Mouse (Mus musculus): Measurements from ENCODE around the gene Ptgds.

Ptgds gene

DNA sequence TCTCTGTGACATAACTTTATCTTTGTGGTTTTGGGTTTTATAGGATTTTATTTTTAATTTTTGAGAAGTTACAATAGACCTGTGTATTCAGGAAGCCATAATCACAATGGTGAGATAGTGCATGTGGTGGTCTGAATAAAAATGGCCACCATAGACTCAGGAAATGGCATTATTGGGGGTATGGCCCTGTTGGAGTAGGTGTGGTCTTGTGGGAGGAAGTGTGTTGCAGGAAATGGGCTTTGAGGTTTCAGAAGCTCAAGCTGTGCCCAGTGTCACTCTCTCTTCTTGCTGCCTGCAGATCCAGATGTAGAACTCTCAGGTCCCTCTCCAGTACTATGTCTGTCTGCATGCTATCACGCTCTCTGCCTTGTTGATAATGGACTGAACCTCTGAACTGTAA lies 10.7 kb upstream of the Ptgds start:
- DNase-seq (ENCODE audit: low read depth, low spot score): no peak

- DNase-seq (ENCODE audit: low read depth, low spot score): no peak
Observed at GRCm38 (mm10) chr2:25479551-25480311, 9.9 kb upstream of the Ptgds start.

DNA sequence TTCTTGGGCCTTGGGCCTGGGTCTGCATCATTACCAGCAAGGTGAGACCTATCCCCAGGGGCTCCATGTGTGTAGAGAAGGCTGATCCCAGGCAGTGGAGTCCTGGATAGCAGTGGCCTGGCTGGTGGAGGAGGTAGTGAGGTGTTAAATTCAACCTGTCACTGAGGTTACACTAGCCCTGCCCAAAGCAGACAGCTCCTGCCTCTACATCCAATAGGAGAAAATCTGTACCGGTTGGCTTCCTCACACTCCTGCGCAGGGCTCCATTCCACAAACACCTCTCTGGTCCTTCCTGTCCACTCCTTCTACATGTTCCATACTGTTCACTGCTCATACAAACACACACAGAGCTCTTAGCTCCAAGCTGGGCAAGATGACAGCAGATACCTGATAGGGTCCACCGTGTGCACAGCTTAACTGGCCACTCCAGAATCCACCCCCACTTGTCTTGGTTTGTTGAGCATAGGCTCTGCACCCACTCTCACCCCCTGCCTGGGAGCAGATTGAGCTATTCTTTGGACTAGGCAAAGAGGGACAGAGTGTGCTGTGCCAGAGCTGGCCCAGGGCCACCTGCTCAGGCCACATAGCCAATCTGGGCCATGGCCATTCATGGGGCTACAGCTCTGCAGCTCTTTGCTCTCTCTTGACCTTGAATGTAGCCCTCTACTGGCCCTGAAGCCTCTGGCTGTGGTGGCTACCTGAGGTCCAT lies 8.3 kb upstream of the Ptgds start:
- no peak for DNase-seq (ENCODE audit: low read depth, low spot score)

GRCm38 (mm10) chr2:25477541-25477940 lies 7.7 kb upstream of the Ptgds start:
- no peak for DNase-seq (ENCODE audit: low read depth, low spot score)

DNA sequence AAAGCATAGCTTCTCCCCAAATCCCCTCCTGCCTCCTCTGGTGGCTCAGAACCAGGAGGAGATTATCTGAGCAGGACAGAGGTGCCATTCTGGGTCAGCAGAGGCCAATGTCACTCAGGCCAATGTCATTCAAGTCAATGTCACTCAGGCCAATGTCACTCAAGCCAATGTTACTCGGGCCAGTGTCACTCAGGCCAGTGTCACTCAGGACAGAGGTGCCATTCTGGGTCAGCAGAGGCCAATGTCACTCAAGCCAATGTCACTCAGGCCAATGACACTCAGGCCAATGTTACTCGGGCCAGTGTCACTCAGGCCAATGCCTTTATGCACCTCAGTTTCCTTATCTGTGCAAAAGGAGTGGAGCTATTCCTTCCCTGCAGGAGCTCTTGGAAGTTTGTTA lies 2.7 kb upstream of the Ptgds start:
- no peak for DNase-seq (ENCODE audit: low read depth, low spot score)

DNA sequence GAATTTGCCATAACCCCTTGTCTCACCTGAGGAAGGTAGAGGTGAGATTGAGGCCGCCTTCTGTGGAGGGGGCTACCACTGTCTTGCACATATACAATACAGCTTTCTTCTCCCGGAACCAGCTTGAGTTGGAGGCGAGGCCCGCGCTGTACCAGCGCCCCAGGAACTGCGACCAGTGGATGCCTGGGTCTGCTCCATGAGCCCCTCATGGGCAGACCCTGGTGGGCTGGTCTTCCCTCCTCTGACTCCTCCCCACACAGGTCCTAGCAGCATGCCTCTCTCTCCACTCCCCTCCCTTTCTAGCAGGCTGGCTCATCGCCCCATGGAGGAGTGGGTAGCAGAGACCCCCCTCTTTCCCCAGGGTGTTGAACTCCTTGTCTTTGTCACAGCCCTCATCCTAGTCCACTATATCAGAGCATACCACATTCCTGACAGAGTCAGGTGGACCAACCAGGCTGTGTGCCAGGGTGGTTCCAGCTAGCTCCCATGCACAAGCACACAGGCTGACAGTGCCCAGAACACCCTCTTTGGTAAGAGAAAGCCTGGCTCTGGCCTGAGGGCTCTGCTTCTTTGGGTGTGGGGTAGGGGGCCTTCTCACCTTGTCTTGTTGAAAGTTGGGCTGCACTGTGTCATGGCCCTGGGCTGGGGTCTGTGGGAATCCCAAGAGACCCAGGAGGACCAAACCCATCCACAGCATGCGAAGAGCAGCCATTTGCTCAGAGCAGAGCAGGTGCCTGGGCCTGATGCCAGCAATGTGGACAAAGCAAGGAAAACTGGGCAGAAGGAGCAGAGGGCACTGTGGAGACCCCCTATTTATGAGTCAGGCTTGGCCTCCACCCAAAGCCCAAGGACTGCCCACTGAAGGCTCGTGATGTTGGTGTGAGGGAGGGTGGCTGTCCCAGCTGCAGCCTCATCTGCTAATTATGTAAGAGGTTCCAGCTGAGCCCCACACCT lies 607 bp downstream of the Ptgds start:
- no peak for DNase-seq (ENCODE audit: low read depth, low spot score)

- no peak for DNase-seq (ENCODE audit: low read depth, low spot score)
Observed at GRCm38 (mm10) chr2:25467606-25468303, 2.1 kb downstream of the Ptgds start.

DNA sequence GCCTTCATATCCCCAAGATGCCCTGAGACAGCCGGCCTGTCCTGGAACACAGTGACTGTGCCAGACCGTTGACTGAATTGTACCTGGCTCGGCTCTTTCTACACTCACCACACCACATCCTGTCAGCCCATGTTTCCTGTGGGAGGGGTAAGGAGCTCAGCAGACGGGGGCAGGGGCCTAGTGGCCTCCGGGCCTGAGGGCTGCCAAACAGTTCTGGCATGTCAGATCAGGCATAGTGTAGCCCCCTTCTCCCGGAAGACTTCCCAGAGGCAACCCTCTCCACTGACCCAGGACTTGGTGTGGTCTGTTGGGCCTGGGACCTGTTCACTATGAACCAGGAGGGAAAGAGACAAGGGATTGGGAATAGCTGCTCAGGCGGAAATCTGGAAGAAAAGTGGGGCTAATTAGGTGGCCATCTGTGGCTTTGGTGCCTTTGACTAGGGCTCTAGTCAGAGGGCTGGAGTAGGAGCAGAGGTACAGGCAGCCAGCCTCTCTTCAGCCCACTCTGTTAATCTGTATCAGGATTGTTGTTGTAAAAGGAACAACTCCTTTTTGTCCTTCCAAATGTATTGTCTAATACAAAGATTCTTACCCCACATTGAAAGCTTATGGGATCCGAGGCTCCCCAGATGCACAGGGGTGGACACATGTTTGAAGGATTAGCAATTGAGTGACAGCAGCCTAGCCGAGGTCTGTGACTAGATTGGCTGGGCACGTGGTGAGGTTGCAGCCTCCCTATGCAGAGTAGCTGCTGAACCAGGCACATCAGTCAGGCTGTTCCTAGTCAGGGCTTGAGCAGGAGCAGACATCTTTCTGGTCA lies 3.8 kb downstream of the Ptgds start:
- peak; percentile 87 for DNase-seq (ENCODE audit: low read depth, low spot score)

DNA sequence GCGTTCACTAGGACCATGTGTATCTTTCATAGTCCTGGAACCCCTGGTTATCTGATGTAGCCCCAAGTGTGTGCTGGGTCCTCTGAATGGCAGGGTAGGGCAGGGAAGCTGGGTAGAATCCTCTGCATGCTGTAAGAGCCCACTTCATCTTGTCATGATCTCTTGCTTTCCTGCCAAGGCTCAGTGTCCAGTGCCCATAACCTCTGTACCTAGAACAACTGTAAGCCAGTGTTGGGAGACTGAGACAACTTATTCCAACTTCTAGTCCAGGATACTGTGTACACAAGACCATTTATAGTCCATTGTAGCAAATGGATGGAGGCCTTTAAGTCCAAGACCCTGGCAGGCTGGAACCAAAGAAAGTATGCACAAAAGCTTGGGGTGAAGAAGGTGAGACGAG lies 4.6 kb downstream of the Ptgds start:
- DNase-seq (ENCODE audit: low read depth, low spot score): no peak

- DNase-seq (ENCODE audit: low read depth, low spot score): no peak
Observed at GRCm38 (mm10) chr2:25463630-25464029, 6.2 kb downstream of the Ptgds start.

GRCm38 (mm10) chr2:25461407-25461806 lies 8.4 kb downstream of the Ptgds start:
- DNase-seq (ENCODE audit: low read depth, low spot score): no peak

- DNase-seq (ENCODE audit: low read depth, low spot score): peak; percentile 99
Observed at GRCm38 (mm10) chr2:25460551-25461309, 9.1 kb downstream of the Ptgds start, which contains the start of gene Paxx. TSS of gene Paxx (minus strand) at chr2:25461094.

- DNase-seq (ENCODE audit: low read depth, low spot score): no peak
Observed at GRCm38 (mm10) chr2:25460135-25460534, 9.7 kb downstream of the Ptgds start.

- no peak for DNase-seq (ENCODE audit: low read depth, low spot score)
Observed at GRCm38 (mm10) chr2:25458911-25459310, 10.9 kb downstream of the Ptgds start.

DNA sequence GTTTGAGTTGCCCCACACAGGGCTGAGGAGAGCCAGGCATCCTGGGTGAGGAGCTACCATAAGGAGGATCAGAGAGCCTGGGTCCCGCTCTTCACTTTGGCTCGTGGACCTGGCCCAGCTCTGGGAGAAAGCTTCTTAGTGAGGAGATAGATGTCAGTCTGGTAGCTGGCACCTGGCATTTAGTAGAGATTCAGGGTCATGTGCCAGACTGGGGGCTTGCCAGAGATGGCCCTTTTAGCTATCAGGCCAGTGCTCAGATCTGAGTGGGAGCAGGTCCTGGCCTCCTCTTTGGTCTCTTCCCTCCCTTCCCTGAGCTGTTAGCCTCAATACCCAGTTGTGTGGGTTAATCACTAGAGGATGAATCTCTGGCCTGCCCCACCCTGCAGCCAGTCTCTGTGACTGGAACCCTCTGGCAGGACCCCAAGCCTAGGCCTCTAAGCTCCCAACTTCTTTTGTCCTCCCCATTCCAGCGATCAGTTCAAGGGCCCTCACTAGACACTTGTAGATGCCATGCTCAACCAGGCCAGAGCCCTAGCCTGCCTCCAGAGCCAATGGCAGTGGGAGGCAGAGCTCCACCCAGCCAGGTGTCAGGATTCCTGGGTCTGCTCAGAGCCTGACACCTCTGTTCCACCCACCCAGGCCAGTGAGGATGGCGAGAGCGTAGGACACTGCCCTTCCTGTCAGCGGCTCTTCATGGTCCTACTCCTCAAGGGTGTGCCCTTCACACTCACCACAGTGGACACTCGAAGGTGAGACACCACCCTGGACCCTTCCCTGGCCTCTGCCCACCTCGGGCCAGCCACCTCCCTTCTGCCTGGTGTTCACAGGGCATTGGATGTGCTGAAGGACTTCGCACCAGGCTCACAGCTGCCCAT lies 12.6 kb downstream of the Ptgds start:
- no peak for DNase-seq (ENCODE audit: low read depth, low spot score)

GRCm38 (mm10) chr2:25456205-25456953 lies 13.5 kb downstream of the Ptgds start, which contains the start of gene Clic3:
TSS of gene Clic3 (plus strand) at chr2:25456838.
- no peak for DNase-seq (ENCODE audit: low read depth, low spot score)

GRCm38 (mm10) chr2:25452951-25453350 lies 16.9 kb downstream of the Ptgds start:
- no peak for DNase-seq (ENCODE audit: low read depth, low spot score)

All from CD4-positive, CD25-positive, alpha-beta regulatory T cell, adult 2 months (primary cell).